Mouse (Mus musculus): Measurements from ENCODE around the gene Haus2. TPM values are rescaled to one million over a fixed set of nuclear protein-coding genes. Genes with fewer than 3 reads are reported as not detected.

Haus2 gene
- polyA plus RNA-seq, 1 experiment = 34.5 TPM

- Histone ChIP-seq H3K27ac (ENCODE audit: insufficient read depth, low read length) (no peak overlapping the region), H3K9me3 (replicated peaks; ENCODE audit: control insufficient read depth, insufficient read depth, low read length, poor library complexity, severe bottlenecking) (no peaks in the 10 kb centered on the region), H3K9ac (ENCODE audit: low read depth, poor library complexity, severe bottlenecking) (no peak overlapping the region), H3K4me3 (ENCODE audit: low read depth, low read length) (no peak overlapping the region), H3K27me3 (ENCODE audit: control insufficient read depth, insufficient read depth, low read length, poor library complexity, severe bottlenecking) (no peaks in the 10 kb centered on the region), H3K4me1 (ENCODE audit: control insufficient read depth, insufficient read depth, low read length) (no peaks in the 10 kb centered on the region), H3K36me3 (ENCODE audit: control insufficient read depth, insufficient read depth, low read length, poor library complexity, severe bottlenecking) (no peaks in the 10 kb centered on the region)
- no peak for TF ChIP-seq CTCF (IDR thresholded peaks at IDR 0.05; ENCODE audit: low read depth, low read length)
- no peak for TF ChIP-seq EP300 (IDR thresholded peaks at IDR 0.05; ENCODE audit: insufficient read depth, low read depth, low read length)
- no peak for TF ChIP-seq POLR2A (IDR thresholded peaks at IDR 0.05; ENCODE audit: insufficient read depth, low read length)
These were observed 53.6 kb downstream of the Haus2 start for GRCm38 (mm10) chr2:120662766-120663165.

DNA sequence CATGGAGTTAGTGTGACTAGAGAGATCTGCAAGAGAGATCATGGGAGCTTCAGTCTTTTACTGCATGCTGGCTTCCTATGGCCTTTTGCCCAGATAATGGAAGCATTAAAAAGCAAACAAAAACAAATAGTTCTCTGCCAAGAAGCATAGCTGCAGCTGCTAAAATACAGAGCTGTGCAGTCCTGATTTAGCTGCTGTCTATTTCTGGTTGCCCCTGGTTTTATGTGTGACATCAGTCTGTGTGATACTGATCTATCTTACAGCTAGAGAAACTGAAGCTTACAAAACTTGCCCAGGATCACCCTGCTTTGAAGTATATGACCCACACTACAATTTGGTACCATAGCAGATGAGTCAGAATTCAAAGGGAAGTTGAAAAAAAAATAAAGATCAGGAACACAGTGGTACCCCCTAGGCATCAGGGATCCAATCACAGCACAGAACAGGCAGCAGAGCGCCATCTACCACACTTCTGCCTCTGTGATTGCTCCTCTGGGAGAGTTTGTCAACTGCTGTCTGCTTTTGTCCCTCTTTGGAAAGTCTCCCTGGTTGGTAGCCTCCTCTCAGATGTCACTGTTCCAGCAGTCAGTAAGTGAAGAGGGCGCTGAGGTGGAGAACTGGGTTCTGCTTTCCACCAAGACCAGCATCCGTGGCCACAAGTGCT is 54.4 kb downstream of the Haus2 start:
- H3K27ac ChIP-seq (ENCODE audit: insufficient read depth, low read length) = no peak overlapping the region
- TF ChIP-seq EP300 (IDR thresholded peaks at IDR 0.05; ENCODE audit: insufficient read depth, low read depth, low read length) (no peak), POLR2A (IDR thresholded peaks at IDR 0.05; ENCODE audit: insufficient read depth, low read length) (no peak), CTCF (IDR thresholded peaks at IDR 0.05; ENCODE audit: low read depth, low read length) (no peak)
- H3K9ac ChIP-seq (ENCODE audit: low read depth, poor library complexity, severe bottlenecking) = no peak overlapping the region
- no peaks in the 10 kb centered on the region for H3K36me3 ChIP-seq (ENCODE audit: control insufficient read depth, insufficient read depth, low read length, poor library complexity, severe bottlenecking)
- no peaks in the 10 kb centered on the region for H3K9me3 ChIP-seq (replicated peaks; ENCODE audit: control insufficient read depth, insufficient read depth, low read length, poor library complexity, severe bottlenecking)
- H3K27me3 ChIP-seq (ENCODE audit: control insufficient read depth, insufficient read depth, low read length, poor library complexity, severe bottlenecking) = no peaks in the 10 kb centered on the region
- no peak overlapping the region for H3K4me3 ChIP-seq (ENCODE audit: low read depth, low read length)
- H3K4me1 ChIP-seq (ENCODE audit: control insufficient read depth, insufficient read depth, low read length) = no peaks in the 10 kb centered on the region

DNA sequence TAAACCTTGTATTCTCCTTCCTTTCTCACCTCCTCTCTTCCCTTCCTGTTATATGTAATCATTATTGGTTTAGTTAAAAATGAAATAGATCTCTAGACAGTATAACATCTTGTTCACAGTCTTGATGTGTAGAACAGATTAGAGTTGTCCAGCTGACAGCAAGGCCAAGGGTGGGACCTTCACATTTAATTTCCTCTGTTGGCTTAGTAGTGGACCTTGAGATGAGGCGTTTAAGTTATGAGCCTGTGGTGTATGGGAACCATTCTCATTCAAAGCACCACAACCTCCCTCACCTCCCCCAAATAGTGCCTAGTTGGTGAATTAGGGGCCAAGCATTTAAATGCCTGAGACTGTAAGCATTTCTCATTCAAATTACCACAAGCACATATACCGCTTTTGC is 58.3 kb downstream of the Haus2 start:
- H3K9ac ChIP-seq (ENCODE audit: low read depth, poor library complexity, severe bottlenecking) = no peak overlapping the region
- H3K9me3 ChIP-seq (replicated peaks; ENCODE audit: control insufficient read depth, insufficient read depth, low read length, poor library complexity, severe bottlenecking) = no peaks in the 10 kb centered on the region
- H3K27me3 ChIP-seq (ENCODE audit: control insufficient read depth, insufficient read depth, low read length, poor library complexity, severe bottlenecking) = no peaks in the 10 kb centered on the region
- no peaks in the 10 kb centered on the region for H3K4me1 ChIP-seq (ENCODE audit: control insufficient read depth, insufficient read depth, low read length)
- H3K4me3 ChIP-seq (ENCODE audit: low read depth, low read length) = no peak overlapping the region
- TF ChIP-seq CTCF (IDR thresholded peaks at IDR 0.05; ENCODE audit: low read depth, low read length) = no peak
- no peak for TF ChIP-seq POLR2A (IDR thresholded peaks at IDR 0.05; ENCODE audit: insufficient read depth, low read length)
- no peak for TF ChIP-seq EP300 (IDR thresholded peaks at IDR 0.05; ENCODE audit: insufficient read depth, low read depth, low read length)
- no peak overlapping the region for H3K27ac ChIP-seq (ENCODE audit: insufficient read depth, low read length)
- H3K36me3 ChIP-seq (ENCODE audit: control insufficient read depth, insufficient read depth, low read length, poor library complexity, severe bottlenecking) = no peaks in the 10 kb centered on the region

DNA sequence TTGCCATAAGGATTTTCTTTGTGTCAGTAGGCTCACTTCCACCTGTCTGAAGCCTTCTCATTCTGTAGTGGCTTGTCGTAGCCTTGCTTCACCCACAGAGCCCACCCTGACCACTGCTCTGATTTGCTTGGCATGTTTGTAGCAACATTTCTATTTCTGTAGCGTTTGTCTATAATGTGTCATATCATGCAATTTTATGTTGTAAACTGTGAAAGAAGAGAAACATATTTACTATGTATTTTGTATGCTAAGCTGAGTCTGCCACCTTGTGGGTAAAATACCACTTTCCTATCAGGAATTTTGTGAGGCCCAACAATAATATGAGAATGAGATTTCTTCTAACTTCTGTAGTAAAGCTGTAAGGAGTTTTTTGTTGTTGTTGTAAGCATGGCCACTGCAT is 61.1 kb downstream of the Haus2 start:
- TF ChIP-seq CTCF (IDR thresholded peaks at IDR 0.05; ENCODE audit: low read depth, low read length) = no peak
- TF ChIP-seq POLR2A (IDR thresholded peaks at IDR 0.05; ENCODE audit: insufficient read depth, low read length) = no peak
- no peak for TF ChIP-seq EP300 (IDR thresholded peaks at IDR 0.05; ENCODE audit: insufficient read depth, low read depth, low read length)
- Histone ChIP-seq H3K4me3 (ENCODE audit: low read depth, low read length) (no peak overlapping the region), H3K27ac (ENCODE audit: insufficient read depth, low read length) (no peak overlapping the region), H3K4me1 (ENCODE audit: control insufficient read depth, insufficient read depth, low read length) (no peaks in the 10 kb centered on the region), H3K9ac (ENCODE audit: low read depth, poor library complexity, severe bottlenecking) (no peak overlapping the region), H3K36me3 (ENCODE audit: control insufficient read depth, insufficient read depth, low read length, poor library complexity, severe bottlenecking) (no peaks in the 10 kb centered on the region), H3K27me3 (ENCODE audit: control insufficient read depth, insufficient read depth, low read length, poor library complexity, severe bottlenecking) (no peaks in the 10 kb centered on the region), H3K9me3 (replicated peaks; ENCODE audit: control insufficient read depth, insufficient read depth, low read length, poor library complexity, severe bottlenecking) (no peaks in the 10 kb centered on the region)

Other genes with a start within 250 kb of the Haus2 start
- gene Ganc, start 205.5 kb upstream of the Haus2 start, polyA plus RNA-seq (2011; ENCODE audit: insufficient read depth, insufficient read length, low read depth, missing spikeins) = 8.4 and 9.6 TPM in 2 replicates
- gene Tmem87a, start 205.3 kb upstream of the Haus2 start, polyA plus RNA-seq (2011; ENCODE audit: insufficient read depth, insufficient read length, low read depth, missing spikeins) = 47.5 and 47.6 TPM in 2 replicates
- not detected in 2 replicates for gene Capn3, start 153.4 kb upstream of the Haus2 start, polyA plus RNA-seq (2011; ENCODE audit: insufficient read depth, insufficient read length, low read depth, missing spikeins)
- 275 and 287 TPM in 2 replicates for gene Zfp106, start 45.5 kb upstream of the Haus2 start, polyA plus RNA-seq (2011; ENCODE audit: insufficient read depth, insufficient read length, low read depth, missing spikeins)
- 78.0 and 78.7 TPM in 2 replicates for gene Snap23, start 41.7 kb upstream of the Haus2 start, polyA plus RNA-seq (2011; ENCODE audit: insufficient read depth, insufficient read length, low read depth, missing spikeins)
- 17.2 and 18.7 TPM in 2 replicates for gene Lrrc57, start 137 bp downstream of the Haus2 start, polyA plus RNA-seq (2011; ENCODE audit: insufficient read depth, insufficient read length, low read depth, missing spikeins)
- gene Stard9, start 19.7 kb downstream of the Haus2 start, polyA plus RNA-seq (2011; ENCODE audit: insufficient read depth, insufficient read length, low read depth, missing spikeins) = 4.0 and 4.4 TPM in 2 replicates
- 17.0 and 19.7 TPM in 2 replicates for gene Cdan1, start 240.7 kb downstream of the Haus2 start, polyA plus RNA-seq (2011; ENCODE audit: insufficient read depth, insufficient read length, low read depth, missing spikeins)
- 10.7 and 13.0 TPM in 2 replicates for gene Ttbk2, start 241.2 kb downstream of the Haus2 start, polyA plus RNA-seq (2011; ENCODE audit: insufficient read depth, insufficient read length, low read depth, missing spikeins)

Measured in ES-Bruce4 (cell line).